Mouse (Mus musculus): ENCODE data around the gene Nup210l. TPM values are rescaled to one million over a fixed set of nuclear protein-coding genes. Genes with fewer than 3 reads are reported as not detected.

Nup210l gene
- polyA plus RNA-seq, 1 experiment, result 0.47 TPM

GRCm38 (mm10) chr3:90197548-90197947, 93.6 kb downstream of the Nup210l start:
- H3K27me3 ChIP-seq (ENCODE audit: control insufficient read depth, insufficient read depth, insufficient read length), result no peaks in the 10 kb centered on the region
- no peak for TF ChIP-seq USF1 (IDR thresholded peaks at IDR 0.05; ENCODE audit: low read depth)
- no peak for TF ChIP-seq MYOG (IDR thresholded peaks at IDR 0.05; ENCODE audit: control insufficient read depth, extremely low read depth, insufficient read length)
- no peak for TF ChIP-seq CTCF (IDR thresholded peaks at IDR 0.05; ENCODE audit: control insufficient read depth, insufficient read depth, insufficient read length)
- no peak for TF ChIP-seq FOSL1 (IDR thresholded peaks at IDR 0.05; ENCODE audit: insufficient read depth, low read length, poor library complexity, severe bottlenecking)
- no peak for TF ChIP-seq MYOD1 (IDR thresholded peaks at IDR 0.05; ENCODE audit: control insufficient read depth, insufficient read length, low read depth)
- no peak for TF ChIP-seq MAX (IDR thresholded peaks at IDR 0.05)
- no peak for TF ChIP-seq CEBPB (IDR thresholded peaks at IDR 0.05; ENCODE audit: low read depth)
- no peak overlapping the region for H3ac ChIP-seq (ENCODE audit: control insufficient read depth, insufficient read length, low read depth)
- H3K79me3 ChIP-seq (ENCODE audit: low read depth), result no peaks in the 10 kb centered on the region
- no peaks in the 10 kb centered on the region for H3K79me2 ChIP-seq (ENCODE audit: control insufficient read depth, insufficient read depth)
- H3K36me3 ChIP-seq (ENCODE audit: control insufficient read depth, insufficient read depth), result no peaks in the 10 kb centered on the region
- no peak overlapping the region for H3K4me3 ChIP-seq (ENCODE audit: insufficient read depth, poor library complexity, severe bottlenecking)

GRCm38 (mm10) chr3:90202884-90203283, 99.0 kb downstream of the Nup210l start:
- Histone ChIP-seq H3K79me2 (ENCODE audit: control insufficient read depth, insufficient read depth) (no peaks in the 10 kb centered on the region), H3K27me3 (ENCODE audit: control insufficient read depth, insufficient read depth, insufficient read length) (no peaks in the 10 kb centered on the region), H3K79me3 (ENCODE audit: low read depth) (no peaks in the 10 kb centered on the region), H3K36me3 (ENCODE audit: control insufficient read depth, insufficient read depth) (peaks cover 18% of the 10 kb centered on the region), H3K4me3 (ENCODE audit: insufficient read depth, poor library complexity, severe bottlenecking) (no peak overlapping the region), H3ac (ENCODE audit: control insufficient read depth, insufficient read length, low read depth) (no peak overlapping the region)
- TF ChIP-seq USF1 (IDR thresholded peaks at IDR 0.05; ENCODE audit: low read depth) (no peak), FOSL1 (IDR thresholded peaks at IDR 0.05; ENCODE audit: insufficient read depth, low read length, poor library complexity, severe bottlenecking) (no peak), MAX (IDR thresholded peaks at IDR 0.05) (no peak), MYOG (IDR thresholded peaks at IDR 0.05; ENCODE audit: control insufficient read depth, extremely low read depth, insufficient read length) (no peak), MYOD1 (IDR thresholded peaks at IDR 0.05; ENCODE audit: control insufficient read depth, insufficient read length, low read depth) (no peak), CTCF (IDR thresholded peaks at IDR 0.05; ENCODE audit: control insufficient read depth, insufficient read depth, insufficient read length) (no peak), CEBPB (IDR thresholded peaks at IDR 0.05; ENCODE audit: low read depth) (no peak)

- H3K36me3 ChIP-seq (ENCODE audit: control insufficient read depth, insufficient read depth), result peaks cover 25% of the 10 kb centered on the region
- H3K27me3 ChIP-seq (ENCODE audit: control insufficient read depth, insufficient read depth, insufficient read length), result no peaks in the 10 kb centered on the region
- H3K79me2 ChIP-seq (ENCODE audit: control insufficient read depth, insufficient read depth), result no peaks in the 10 kb centered on the region
- H3K4me3 ChIP-seq (ENCODE audit: insufficient read depth, poor library complexity, severe bottlenecking), result no peak overlapping the region
- H3ac ChIP-seq (ENCODE audit: control insufficient read depth, insufficient read length, low read depth), result no peak overlapping the region
- TF ChIP-seq MYOG (IDR thresholded peaks at IDR 0.05; ENCODE audit: control insufficient read depth, extremely low read depth, insufficient read length) (no peak), USF1 (IDR thresholded peaks at IDR 0.05; ENCODE audit: low read depth) (no peak), CTCF (IDR thresholded peaks at IDR 0.05; ENCODE audit: control insufficient read depth, insufficient read depth, insufficient read length) (no peak), MYOD1 (IDR thresholded peaks at IDR 0.05; ENCODE audit: control insufficient read depth, insufficient read length, low read depth) (no peak), MAX (IDR thresholded peaks at IDR 0.05) (no peak)
- H3K79me3 ChIP-seq (ENCODE audit: low read depth), result no peaks in the 10 kb centered on the region
Observed at GRCm38 (mm10) chr3:90203619-90204018, 99.7 kb downstream of the Nup210l start.

GRCm38 (mm10) chr3:90204582-90204981, 100.7 kb downstream of the Nup210l start:
- Histone ChIP-seq H3K27me3 (ENCODE audit: control insufficient read depth, insufficient read depth, insufficient read length) (no peaks in the 10 kb centered on the region), H3K4me3 (ENCODE audit: insufficient read depth, poor library complexity, severe bottlenecking) (no peak overlapping the region), H3K79me3 (ENCODE audit: low read depth) (peaks cover 4% of the 10 kb centered on the region), H3K36me3 (ENCODE audit: control insufficient read depth, insufficient read depth) (peaks cover 34% of the 10 kb centered on the region), H3ac (ENCODE audit: control insufficient read depth, insufficient read length, low read depth) (no peak overlapping the region), H3K79me2 (ENCODE audit: control insufficient read depth, insufficient read depth) (no peaks in the 10 kb centered on the region)
- TF ChIP-seq USF1 (IDR thresholded peaks at IDR 0.05; ENCODE audit: low read depth) (no peak), FOSL1 (IDR thresholded peaks at IDR 0.05; ENCODE audit: insufficient read depth, low read length, poor library complexity, severe bottlenecking) (no peak), MYOG (IDR thresholded peaks at IDR 0.05; ENCODE audit: control insufficient read depth, extremely low read depth, insufficient read length) (no peak), MYOD1 (IDR thresholded peaks at IDR 0.05; ENCODE audit: control insufficient read depth, insufficient read length, low read depth) (no peak), CTCF (IDR thresholded peaks at IDR 0.05; ENCODE audit: control insufficient read depth, insufficient read depth, insufficient read length) (no peak), CEBPB (IDR thresholded peaks at IDR 0.05; ENCODE audit: low read depth) (no peak), MAX (IDR thresholded peaks at IDR 0.05) (no peak)

- peaks cover 67% of the 10 kb centered on the region for H3K36me3 ChIP-seq (ENCODE audit: control insufficient read depth, insufficient read depth)
- H3K27me3 ChIP-seq (ENCODE audit: control insufficient read depth, insufficient read depth, insufficient read length), result no peaks in the 10 kb centered on the region
- no peak overlapping the region for H3K4me3 ChIP-seq (ENCODE audit: insufficient read depth, poor library complexity, severe bottlenecking)
- no peak overlapping the region for H3ac ChIP-seq (ENCODE audit: control insufficient read depth, insufficient read length, low read depth)
- peaks cover 35% of the 10 kb centered on the region for H3K79me2 ChIP-seq (ENCODE audit: control insufficient read depth, insufficient read depth)
- H3K79me3 ChIP-seq (ENCODE audit: low read depth), result peaks cover 39% of the 10 kb centered on the region
- TF ChIP-seq MYOG (IDR thresholded peaks at IDR 0.05; ENCODE audit: control insufficient read depth, extremely low read depth, insufficient read length), result no peak
- TF ChIP-seq CTCF (IDR thresholded peaks at IDR 0.05; ENCODE audit: control insufficient read depth, insufficient read depth, insufficient read length), result no peak
- no peak for TF ChIP-seq MYOD1 (IDR thresholded peaks at IDR 0.05; ENCODE audit: control insufficient read depth, insufficient read length, low read depth)
- TF ChIP-seq FOSL1 (IDR thresholded peaks at IDR 0.05; ENCODE audit: insufficient read depth, low read length, poor library complexity, severe bottlenecking), result no peak
- no peak for TF ChIP-seq USF1 (IDR thresholded peaks at IDR 0.05; ENCODE audit: low read depth)
- TF ChIP-seq MAX (IDR thresholded peaks at IDR 0.05), result no peak
- TF ChIP-seq CEBPB (IDR thresholded peaks at IDR 0.05; ENCODE audit: low read depth), result no peak
Observed at GRCm38 (mm10) chr3:90208662-90209061, 104.7 kb downstream of the Nup210l start.

Measured in C2C12 (cell line).